Mouse (Mus musculus) heart, embryonic 15.5 days (tissue): ENCODE measurements around the gene Cdca7l. TPM values are rescaled to one million over a fixed set of nuclear protein-coding genes. Genes with fewer than 3 reads are reported as not detected.

Experiments
- ATAC-seq: fragments of 200-750 bp; cut with Nextera tagmentation; replicated peaks from 2 replicates; pipeline ENCODE4 v1.8.0; 2017; ENCODE audit warnings: low read depth, moderate TSS enrichment; ENCODE audit not compliant: insufficient number of reproducible peaks, insufficient read depth, low FRiP score
- H3K27ac ChIP-seq: fragments of 300-500 bp; sonication (generic); 2 replicates; pipeline ENCODE4 v1.5.1; 2015; ENCODE audit warnings: mild to moderate bottlenecking, inconsistent platforms
- H3K27me3 ChIP-seq: fragments of 300-500 bp; sonication (generic); 2 replicates; pipeline ENCODE4 v1.6.1; 2015; ENCODE audit warnings: inconsistent platforms
- H3K36me3 ChIP-seq: fragments of 300-500 bp; sonication (generic); 2 replicates; pipeline ENCODE4 v1.6.1; 2015; ENCODE audit warnings: mild to moderate bottlenecking, inconsistent platforms
- H3K4me1 ChIP-seq: fragments of 300-500 bp; sonication (generic); replicated peaks from 2 replicates; pipeline ENCODE4 v1.6.1; 2015; ENCODE audit warnings: inconsistent platforms
- H3K4me2 ChIP-seq: fragments of 300-500 bp; sonication (generic); 2 replicates; pipeline ENCODE4 v1.6.1; 2015; ENCODE audit warnings: inconsistent platforms, mild to moderate bottlenecking, moderate library complexity
- H3K4me3 ChIP-seq: fragments of 300-500 bp; sonication (generic); 2 replicates; pipeline ENCODE4 v1.5.1; 2015; ENCODE audit warnings: mild to moderate bottlenecking, inconsistent platforms
- H3K9ac ChIP-seq: fragments of 300-500 bp; sonication (generic); 2 replicates; pipeline ENCODE4 v1.6.1; 2015; ENCODE audit warnings: mild to moderate bottlenecking, inconsistent platforms
- H3K9me3 ChIP-seq: fragments of 300-500 bp; sonication (generic); replicated peaks from 2 replicates; pipeline ENCODE4 v1.6.1; 2016; ENCODE audit warnings: inconsistent platforms
- WGBS: fragments of 180-500 bp; shearing (Covaris S2); methylation state at CpG from one replicate; pipeline ENCODE4 v1.1.7; 2015; ENCODE audit warnings: mixed read lengths; 5-methylcytosine and 5-hydroxymethylcytosine counted together
- polyA plus RNA-seq: library from polyadenylated mRNA; unstranded; fragments of >200 nt; fragmentation: Nextera tagmentation; extraction: Ambion mirVana; gene quantifications from 2 replicates; pipeline ENCODE4 v1.2.1, GENCODE M21; 2015

Cdca7l gene
- polyA plus RNA-seq, 1 experiment from 2014 or later: 10.0 TPM

- WGBS: 43% methylated on average over 2 of the region's 2 CpGs
- no peak for ATAC-seq
- H3K4me1 ChIP-seq: no peaks in the 10 kb centered on the region
- H3K4me3 ChIP-seq: no peak overlapping the region
- no peak overlapping the region for H3K4me2 ChIP-seq
- H3K27me3 ChIP-seq: no peaks in the 10 kb centered on the region
- no peaks in the 10 kb centered on the region for H3K36me3 ChIP-seq
- no peak overlapping the region for H3K9ac ChIP-seq
- no peaks in the 10 kb centered on the region for H3K9me3 ChIP-seq
- no peak overlapping the region for H3K27ac ChIP-seq
Measured at GRCm38 (mm10) chr12:117781360-117781759, 22.7 kb upstream of the Cdca7l start.

GRCm38 (mm10) chr12:117783426-117783825 is 20.7 kb upstream of the Cdca7l start:
- H3K4me3 ChIP-seq: no peak overlapping the region
- 47% methylated on average over 1 of the region's 1 CpGs for WGBS
- no peaks in the 10 kb centered on the region for H3K27me3 ChIP-seq
- no peaks in the 10 kb centered on the region for H3K9me3 ChIP-seq
- no peak overlapping the region for H3K27ac ChIP-seq
- ATAC-seq: no peak
- no peak overlapping the region for H3K9ac ChIP-seq
- H3K4me2 ChIP-seq: no peak overlapping the region
- H3K36me3 ChIP-seq: no peaks in the 10 kb centered on the region
- peaks cover under 1% of the 10 kb centered on the region; the same call in 1 of the 2 replicates for H3K4me1 ChIP-seq

GRCm38 (mm10) chr12:117786621-117787020 is 17.5 kb upstream of the Cdca7l start:
- no peak overlapping the region for H3K27ac ChIP-seq

GRCm38 (mm10) chr12:117788513-117789011 is 15.5 kb upstream of the Cdca7l start:
- ATAC-seq: 0 out of 2 replicates have a peak, but pooled peaks have one; percentile 39
- Histone ChIP-seq H3K9me3 (no peaks in the 10 kb centered on the region), H3K27ac (no peak overlapping the region), H3K36me3 (no peaks in the 10 kb centered on the region), H3K4me3 (peak overlapping the region; percentile 40), H3K9ac (no peak overlapping the region), H3K27me3 (no peaks in the 10 kb centered on the region), H3K4me1 (peaks cover 4% of the 10 kb centered on the region; the same call in 1 of the 2 replicates), H3K4me2 (peak overlapping the region; percentile 73)
- 14% methylated on average over 24 of the region's 24 CpGs for WGBS

More at GRCm38 (mm10) chr12:117786621-117787020, 17.5 kb upstream of the Cdca7l start:
- WGBS: 38% methylated on average over 6 of the region's 6 CpGs
- Histone ChIP-seq H3K4me3 (no peak overlapping the region), H3K27me3 (no peaks in the 10 kb centered on the region), H3K9me3 (no peaks in the 10 kb centered on the region), H3K9ac (no peak overlapping the region), H3K4me1 (peaks cover 4% of the 10 kb centered on the region; the same call in 1 of the 2 replicates), H3K36me3 (no peaks in the 10 kb centered on the region), H3K4me2 (no peak overlapping the region)
- ATAC-seq: no peak

GRCm38 (mm10) chr12:117789017-117789416 is 15.1 kb upstream of the Cdca7l start:
- Histone ChIP-seq H3K4me1 (peaks cover 4% of the 10 kb centered on the region; the same call in 1 of the 2 replicates), H3K4me3 (no peak overlapping the region), H3K36me3 (no peaks in the 10 kb centered on the region), H3K27ac (no peak overlapping the region), H3K27me3 (no peaks in the 10 kb centered on the region), H3K9ac (no peak overlapping the region), H3K4me2 (0 out of 2 replicates have a peak overlapping the region, but pooled peaks have one; percentile 73), H3K9me3 (no peaks in the 10 kb centered on the region)
- ATAC-seq: no peak
- 45% methylated on average over 7 of the region's 7 CpGs for WGBS

GRCm38 (mm10) chr12:117795303-117795702 is 8.8 kb upstream of the Cdca7l start:
- ATAC-seq: no peak
- H3K36me3 ChIP-seq: no peaks in the 10 kb centered on the region
- no peak overlapping the region for H3K4me2 ChIP-seq
- H3K9me3 ChIP-seq: no peaks in the 10 kb centered on the region
- H3K27ac ChIP-seq: no peak overlapping the region
- no peak overlapping the region for H3K9ac ChIP-seq
- H3K4me3 ChIP-seq: no peak overlapping the region
- 73% methylated on average over 4 of the region's 4 CpGs for WGBS
- no peaks in the 10 kb centered on the region for H3K27me3 ChIP-seq
- H3K4me1 ChIP-seq: no peaks in the 10 kb centered on the region

GRCm38 (mm10) chr12:117805576-117805975 is 1.5 kb downstream of the Cdca7l start:
- no peaks in the 10 kb centered on the region for H3K9me3 ChIP-seq
- H3K27me3 ChIP-seq: peaks cover 8% of the 10 kb centered on the region; the same call in 1 of the 2 replicates
- H3K4me1 ChIP-seq: no peaks in the 10 kb centered on the region
- 67% methylated on average over 4 of the region's 4 CpGs for WGBS
- H3K4me2 ChIP-seq: no peak overlapping the region
- no peaks in the 10 kb centered on the region for H3K36me3 ChIP-seq
- H3K9ac ChIP-seq: no peak overlapping the region
- no peak overlapping the region for H3K4me3 ChIP-seq
- no peak for ATAC-seq
- no peak overlapping the region for H3K27ac ChIP-seq

- no peak overlapping the region for H3K4me3 ChIP-seq
- no peaks in the 10 kb centered on the region for H3K36me3 ChIP-seq
- peaks cover 8% of the 10 kb centered on the region; the same call in 1 of the 2 replicates for H3K27me3 ChIP-seq
- no peak overlapping the region for H3K4me2 ChIP-seq
- 63% methylated on average over 12 of the region's 12 CpGs for WGBS
- H3K4me1 ChIP-seq: no peaks in the 10 kb centered on the region
- no peak overlapping the region for H3K27ac ChIP-seq
- no peak overlapping the region for H3K9ac ChIP-seq
- ATAC-seq: no peak
- H3K9me3 ChIP-seq: no peaks in the 10 kb centered on the region
Measured at GRCm38 (mm10) chr12:117806007-117806451, 1.9 kb downstream of the Cdca7l start.

- Histone ChIP-seq H3K27me3 (peaks cover 8% of the 10 kb centered on the region; the same call in 1 of the 2 replicates), H3K27ac (no peak overlapping the region), H3K4me3 (no peak overlapping the region), H3K9ac (no peak overlapping the region), H3K4me2 (no peak overlapping the region), H3K9me3 (no peaks in the 10 kb centered on the region), H3K4me1 (no peaks in the 10 kb centered on the region), H3K36me3 (no peaks in the 10 kb centered on the region)
- no peak for ATAC-seq
- WGBS: 78% methylated on average over 4 of the region's 4 CpGs
Measured at GRCm38 (mm10) chr12:117806470-117806869, 2.4 kb downstream of the Cdca7l start.

- Histone ChIP-seq H3K27me3 (peaks cover 8% of the 10 kb centered on the region; the same call in 1 of the 2 replicates), H3K4me1 (no peaks in the 10 kb centered on the region), H3K4me3 (no peak overlapping the region), H3K4me2 (no peak overlapping the region), H3K9ac (no peak overlapping the region), H3K36me3 (no peaks in the 10 kb centered on the region), H3K9me3 (no peaks in the 10 kb centered on the region), H3K27ac (no peak overlapping the region)
- WGBS: 33% methylated on average over 10 of the region's 12 CpGs
- ATAC-seq: no peak
Measured at GRCm38 (mm10) chr12:117807637-117808036, 3.5 kb downstream of the Cdca7l start.

GRCm38 (mm10) chr12:117808355-117809326 is 4.6 kb downstream of the Cdca7l start:
- Histone ChIP-seq H3K4me2 (peak overlapping the region; percentile 39; the same call in 1 of the 2 replicates), H3K4me1 (no peaks in the 10 kb centered on the region), H3K9ac (no peak overlapping the region), H3K9me3 (no peaks in the 10 kb centered on the region), H3K36me3 (no peaks in the 10 kb centered on the region), H3K27ac (no peak overlapping the region), H3K27me3 (peaks cover 8% of the 10 kb centered on the region; the same call in 1 of the 2 replicates), H3K4me3 (no peak overlapping the region)
- 54% methylated on average over 17 of the region's 17 CpGs for WGBS
- no peak for ATAC-seq
